Mouse (Mus musculus) WW6 (cell line): ENCODE results near the gene Foxred1.
A peak's percentile ranks its signal among the peaks of the same experiment; 100 is the strongest.

Experiments
- DNase-seq: peaks from one replicate; pipeline ENCODE4 v3.0.0-alpha.2; 2013; ENCODE audit warnings: low read depth, low spot score

Gene Foxred1

DNA sequence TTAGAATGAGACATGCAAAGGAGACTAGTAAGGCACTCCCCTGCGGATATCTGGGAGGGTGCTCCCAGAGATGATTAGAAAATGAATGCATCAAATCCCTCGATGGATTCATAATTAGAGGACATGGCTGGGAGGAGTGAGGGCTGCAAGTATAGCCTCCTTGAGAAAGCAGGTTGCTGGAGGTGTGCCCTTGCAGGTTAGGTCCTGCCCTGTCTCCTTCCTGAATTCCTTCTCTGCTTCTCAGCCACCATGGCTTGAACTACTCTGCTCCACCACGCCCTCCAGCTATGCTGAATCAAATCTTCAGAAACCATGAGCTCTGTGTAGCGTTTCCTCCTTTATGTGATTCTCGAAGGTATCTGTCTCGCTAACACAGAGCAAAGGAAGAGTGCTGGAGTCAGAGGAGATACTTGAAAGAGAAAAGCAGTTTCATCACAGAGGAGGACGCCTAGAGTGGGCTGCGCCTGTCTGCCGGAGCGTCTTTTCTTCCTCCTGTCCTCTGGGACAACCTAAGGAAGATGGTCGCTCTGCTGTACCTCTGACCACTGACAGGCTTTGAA is 17.8 kb downstream of the Foxred1 start:
- no peak for DNase-seq

DNA sequence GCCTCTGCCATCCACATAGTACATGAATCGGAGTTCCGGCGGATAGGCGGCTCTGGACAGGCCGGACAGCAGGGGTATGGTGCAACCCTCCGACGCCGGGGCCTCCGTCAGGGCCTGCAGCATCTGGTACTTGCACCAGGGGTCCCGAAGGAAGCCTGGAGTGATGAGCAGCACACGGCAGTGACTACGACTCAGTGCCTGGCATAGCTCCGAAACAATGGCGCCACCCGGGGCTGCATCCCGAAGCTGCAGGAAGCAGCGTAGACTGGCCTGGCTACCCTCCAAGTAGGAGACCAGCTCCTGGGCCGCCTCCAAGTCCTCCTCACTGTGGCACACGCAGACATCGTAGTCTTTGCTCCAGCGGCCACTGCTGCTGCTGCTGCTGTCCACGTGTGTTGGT is 22.2 kb downstream of the Foxred1 start:
- no peak for DNase-seq

DNA sequence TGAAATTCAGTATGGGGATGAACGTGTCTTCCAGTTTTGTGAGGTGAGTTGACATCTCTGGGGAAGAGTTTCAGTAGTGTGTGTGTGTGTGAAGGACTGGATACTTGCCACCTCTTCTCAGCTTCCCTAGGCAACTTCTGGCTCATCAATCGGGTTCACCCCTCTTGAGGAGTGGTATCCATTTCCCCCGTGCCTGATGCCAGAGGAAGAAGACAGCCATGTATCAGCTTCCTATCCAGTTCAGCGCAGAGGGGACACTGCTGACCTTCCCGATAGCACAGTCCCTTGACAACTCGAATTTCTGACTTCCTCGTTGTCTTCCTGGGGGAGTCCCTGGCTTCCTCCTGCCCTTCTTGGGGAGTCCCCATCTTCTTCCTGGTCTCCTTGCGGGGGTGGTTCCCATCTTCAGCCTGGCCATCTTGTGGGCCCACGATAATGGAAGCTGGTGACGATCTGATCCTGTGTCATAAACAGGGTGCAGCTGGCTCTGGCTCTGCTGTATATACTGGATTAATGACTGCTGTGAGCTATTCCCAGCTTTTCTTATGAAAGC is 23.4 kb downstream of the Foxred1 start:
- DNase-seq: no peak

DNA sequence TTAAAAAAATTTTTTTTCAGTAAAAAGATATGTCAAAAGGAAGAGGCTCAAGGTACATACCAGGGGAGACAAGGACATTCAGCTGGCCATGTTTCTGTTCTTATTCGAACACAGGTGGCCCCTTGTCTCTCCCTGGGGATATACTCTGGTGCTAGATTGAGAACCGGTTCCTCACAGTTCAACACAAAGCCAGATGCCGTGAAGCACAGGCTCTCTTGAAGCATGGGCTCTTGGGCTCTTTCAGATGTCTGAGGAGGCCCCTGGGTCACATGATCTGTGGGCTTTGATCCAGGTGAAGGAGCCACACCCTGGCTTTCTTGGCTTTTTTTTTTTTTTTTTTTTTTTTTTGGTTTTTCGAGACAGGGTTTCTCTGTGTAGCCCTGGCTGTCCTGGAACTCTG is 24.4 kb downstream of the Foxred1 start:
- DNase-seq: no peak

DNA sequence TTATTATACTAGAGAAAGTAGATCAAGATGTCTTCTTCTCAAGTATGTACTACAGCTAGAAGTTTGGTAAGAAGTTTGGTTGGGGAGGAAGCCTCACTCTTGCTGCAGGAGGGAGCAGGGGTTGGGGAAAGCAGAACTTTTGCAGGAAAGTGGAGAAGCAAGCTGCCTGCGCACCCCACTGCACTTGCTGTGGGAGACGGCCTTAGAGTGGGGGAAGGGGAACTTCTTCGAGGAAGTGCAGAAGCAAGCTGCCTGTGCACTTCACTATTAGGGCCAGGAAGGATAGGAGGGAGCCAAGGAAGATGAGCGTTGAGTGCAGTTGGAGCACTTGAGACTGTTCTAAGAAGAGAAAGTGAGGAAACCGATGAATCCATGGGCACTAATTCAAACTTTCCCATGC is 27.5 kb downstream of the Foxred1 start:
- no peak for DNase-seq

DNA sequence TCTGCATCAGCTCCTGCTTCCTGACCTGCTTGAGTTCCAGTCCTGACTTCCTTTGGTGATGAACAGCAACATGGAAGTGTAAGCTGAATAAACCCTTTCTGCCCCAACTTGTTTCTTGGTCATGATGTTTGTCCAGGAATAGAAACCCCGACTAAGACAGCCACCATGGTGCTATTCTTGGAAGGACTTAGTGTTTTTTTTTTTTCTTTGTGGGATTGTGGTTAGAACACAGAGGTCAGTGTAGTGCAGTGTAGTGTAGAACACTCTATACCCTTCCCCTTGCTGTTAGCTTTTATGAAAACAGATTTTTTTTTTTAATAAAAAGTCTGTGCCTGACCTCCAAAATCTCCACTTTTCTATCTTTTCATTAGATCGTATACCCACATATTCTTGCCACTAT is 28.0 kb downstream of the Foxred1 start:
- DNase-seq: no peak

DNA sequence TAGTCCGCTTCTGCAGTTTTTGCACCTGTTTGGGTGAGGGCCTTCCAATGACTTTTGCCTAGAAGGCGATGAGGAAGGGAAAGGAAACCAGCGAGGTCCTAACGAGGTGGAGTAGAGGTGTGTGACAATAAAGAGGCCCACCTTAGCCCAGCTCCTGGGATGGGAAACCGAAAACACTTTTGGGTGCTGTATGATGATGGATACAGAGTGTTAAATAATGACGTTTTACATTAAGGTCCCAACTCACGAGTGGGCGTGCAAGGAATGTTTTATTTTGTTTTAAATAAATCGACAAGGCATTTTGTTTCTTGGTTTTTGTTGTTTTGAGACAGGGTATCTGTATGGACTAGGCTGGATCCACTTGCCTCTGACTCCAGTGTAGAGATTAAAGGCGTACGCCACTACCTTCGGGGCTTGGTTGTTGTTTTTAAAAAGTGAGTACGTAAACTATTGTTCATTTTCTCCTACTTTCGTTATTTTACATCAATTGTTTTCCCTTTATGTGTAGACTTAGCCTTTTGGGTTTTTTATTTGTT is 34.7 kb downstream of the Foxred1 start:
- no peak for DNase-seq

DNA sequence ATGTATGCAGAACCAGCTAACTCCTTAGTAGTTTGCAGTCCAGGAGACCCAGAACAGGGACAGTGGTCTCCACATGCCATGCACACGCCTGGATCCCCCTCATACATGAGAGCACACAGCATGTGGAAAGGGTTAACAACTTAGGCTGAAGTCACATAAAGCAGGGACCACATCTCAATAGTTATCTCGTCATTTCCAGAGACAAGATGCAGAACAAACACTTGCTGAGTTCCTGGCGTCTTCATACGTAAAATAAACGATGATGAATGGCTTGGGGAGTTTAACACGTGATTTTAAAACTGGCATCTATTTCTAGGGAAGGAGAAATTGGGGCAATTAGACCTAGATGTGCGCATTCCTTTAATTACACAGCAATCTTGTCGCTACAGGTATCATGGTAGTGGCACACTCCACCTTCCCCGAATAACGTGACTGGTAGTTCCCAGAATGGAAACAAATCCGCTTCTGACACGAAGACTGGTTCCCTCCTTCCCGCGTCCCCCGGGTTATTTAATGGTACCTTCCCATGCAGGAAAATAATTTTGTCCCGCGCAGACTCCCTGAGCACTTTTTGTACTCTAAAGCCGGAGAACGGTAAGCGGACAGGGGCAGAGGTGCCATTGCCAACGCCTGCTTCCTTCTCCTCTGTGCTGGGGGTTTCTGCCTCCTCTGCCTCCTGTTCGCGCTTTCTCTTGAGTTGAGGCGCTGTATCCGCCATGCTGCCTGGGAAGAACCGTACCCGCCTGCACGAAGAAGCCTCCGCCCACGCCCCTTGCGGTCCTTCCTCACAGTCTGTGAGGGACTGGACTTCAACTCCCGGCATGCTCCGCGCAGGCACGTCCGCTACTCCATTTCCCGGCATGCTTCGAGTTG is 35.4 kb downstream of the Foxred1 start, which contains the start of gene Dcps:
Gene Dcps (minus strand): TSS at position 811 of the 873 bp plus-strand sequence.
- DNase-seq: peak; percentile 86

DNA sequence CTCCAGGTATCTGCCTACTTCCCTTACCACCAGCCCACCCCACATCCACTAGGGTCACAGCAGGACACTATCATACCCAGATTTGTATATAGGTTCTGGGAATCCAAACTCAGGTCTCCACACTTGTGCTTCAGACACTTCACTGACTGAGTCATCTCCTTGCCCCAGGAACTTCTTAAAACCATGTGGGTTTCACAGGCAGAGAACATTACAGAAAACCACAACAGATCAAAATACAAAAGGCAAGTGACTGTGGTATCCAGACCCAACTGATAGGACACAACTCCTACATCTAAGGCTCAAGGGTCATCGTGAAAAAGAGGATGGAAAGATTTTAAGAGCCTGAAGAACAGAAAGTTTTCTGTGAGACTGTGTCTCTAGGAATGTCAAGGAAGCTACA is 37.5 kb downstream of the Foxred1 start:
- no peak for DNase-seq

DNA sequence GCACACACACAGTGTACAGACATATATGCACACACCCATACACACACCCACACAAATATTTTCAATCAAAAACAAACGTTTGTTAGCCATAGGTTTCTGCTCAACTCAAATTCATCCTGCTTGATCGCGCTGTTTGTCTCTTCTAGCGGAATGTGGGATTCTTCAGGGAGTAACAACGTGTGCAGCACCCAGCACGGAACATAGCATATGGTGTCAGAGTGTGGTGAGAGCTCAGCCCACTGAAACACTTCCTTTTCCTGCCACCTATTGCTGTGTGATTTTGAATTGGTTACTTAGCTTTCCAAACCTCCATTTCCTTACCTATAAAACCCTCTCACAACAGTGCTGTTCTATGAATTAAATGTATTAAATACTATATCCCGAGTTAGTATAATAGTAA is 40.8 kb downstream of the Foxred1 start:
- no peak for DNase-seq

DNA sequence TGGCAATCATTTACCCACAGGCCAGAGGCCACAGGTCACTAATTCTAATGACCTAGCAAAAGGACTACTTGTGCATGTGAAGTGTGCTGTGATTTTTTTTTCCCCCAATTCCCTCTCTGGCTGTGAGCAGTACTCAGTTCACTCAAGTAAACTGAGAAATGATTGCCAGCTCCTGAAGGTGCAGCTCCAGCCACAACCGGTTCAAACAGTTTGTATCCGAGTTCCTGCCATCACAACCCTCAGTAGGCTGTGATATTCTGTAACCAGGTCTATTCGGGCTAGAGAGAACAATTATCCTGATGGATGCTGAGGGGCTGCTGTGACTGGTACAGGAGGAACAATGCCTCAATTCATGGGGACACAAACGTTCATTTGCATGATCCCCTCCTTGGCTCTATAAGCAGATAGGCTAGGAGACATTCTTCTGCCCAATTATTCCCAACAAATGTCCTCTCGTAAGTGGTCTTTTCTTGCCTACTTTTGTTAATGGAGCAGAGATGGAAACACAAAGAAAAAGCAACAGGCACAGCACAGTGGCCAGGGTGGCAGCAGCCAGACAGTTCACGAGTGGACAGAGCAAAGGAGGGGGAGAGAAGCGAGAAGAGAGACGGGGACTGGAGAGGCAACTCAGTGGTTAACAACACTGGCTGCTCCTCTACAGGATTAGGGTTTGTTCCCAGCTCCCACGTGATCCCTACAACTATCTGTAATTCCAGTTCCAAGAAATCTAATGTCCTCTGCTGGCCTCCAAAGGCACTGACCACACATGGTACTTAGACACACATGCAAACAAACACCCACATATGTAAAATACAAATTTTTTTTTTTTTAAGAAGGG is 43.8 kb downstream of the Foxred1 start:
- no peak for DNase-seq

DNA sequence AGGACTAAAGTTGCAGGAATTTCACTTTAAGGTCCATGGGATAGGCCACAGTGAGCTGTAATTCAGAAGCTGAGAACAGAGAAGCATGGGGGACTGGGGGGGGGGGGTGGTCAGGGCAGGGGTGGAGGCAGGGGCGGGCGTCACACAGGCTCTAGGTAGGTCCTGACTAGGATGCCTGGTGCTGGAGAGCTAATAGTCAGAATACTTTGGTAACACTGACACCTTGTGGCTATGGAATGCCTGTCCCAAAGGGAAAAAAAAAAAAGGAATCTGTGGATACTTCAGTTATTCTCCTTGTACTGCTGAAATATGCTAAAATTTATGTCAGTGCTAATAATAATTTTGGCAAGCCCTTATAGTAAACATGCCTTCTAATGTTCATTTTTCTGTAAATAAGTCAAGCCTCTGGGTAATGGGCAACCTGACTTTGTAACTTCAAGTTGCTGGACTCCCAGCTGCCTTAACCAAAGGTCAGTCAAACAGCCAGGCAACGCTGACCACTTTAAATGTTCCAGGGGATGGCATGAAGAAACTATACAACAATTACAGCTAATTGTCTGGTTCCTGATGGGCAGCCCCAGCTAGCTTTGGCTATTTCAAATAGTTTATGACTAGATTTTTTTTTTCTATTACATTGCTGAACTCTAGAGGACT is 44.6 kb downstream of the Foxred1 start:
- DNase-seq: no peak

DNA sequence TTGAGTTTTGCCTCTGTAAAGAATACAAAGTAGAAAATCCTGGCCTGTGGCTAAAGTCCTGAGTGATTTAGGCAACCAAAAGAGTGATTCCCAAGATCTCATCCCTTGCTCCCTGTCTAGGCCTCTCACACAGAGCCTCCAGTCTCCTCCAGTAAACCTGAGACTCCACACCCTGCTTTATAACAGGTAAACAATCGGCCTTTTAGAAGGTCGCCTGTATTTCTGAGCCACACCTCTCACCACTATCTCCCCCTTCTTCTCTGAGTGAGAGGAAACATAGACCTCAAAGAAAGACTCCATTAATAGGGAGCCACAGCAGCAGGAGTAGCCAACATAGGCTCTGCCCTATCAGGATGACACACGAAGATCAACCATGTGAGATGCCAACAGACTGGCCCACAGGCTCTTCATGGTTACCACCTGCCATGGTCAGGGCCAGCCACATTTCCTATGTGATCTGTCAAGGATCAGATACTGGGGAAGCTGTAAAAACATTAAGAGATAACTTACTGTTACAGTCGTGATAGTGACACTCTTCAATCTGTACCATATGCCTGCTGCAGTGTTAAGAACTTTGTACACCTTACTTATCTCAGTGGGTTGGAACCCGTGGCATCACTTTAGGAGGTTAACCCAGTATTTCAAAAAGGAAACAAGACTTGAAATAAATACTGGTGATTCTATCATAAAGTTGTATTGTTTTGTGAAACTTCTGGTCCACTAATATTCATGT is 46.5 kb downstream of the Foxred1 start:
- no peak for DNase-seq

DNA sequence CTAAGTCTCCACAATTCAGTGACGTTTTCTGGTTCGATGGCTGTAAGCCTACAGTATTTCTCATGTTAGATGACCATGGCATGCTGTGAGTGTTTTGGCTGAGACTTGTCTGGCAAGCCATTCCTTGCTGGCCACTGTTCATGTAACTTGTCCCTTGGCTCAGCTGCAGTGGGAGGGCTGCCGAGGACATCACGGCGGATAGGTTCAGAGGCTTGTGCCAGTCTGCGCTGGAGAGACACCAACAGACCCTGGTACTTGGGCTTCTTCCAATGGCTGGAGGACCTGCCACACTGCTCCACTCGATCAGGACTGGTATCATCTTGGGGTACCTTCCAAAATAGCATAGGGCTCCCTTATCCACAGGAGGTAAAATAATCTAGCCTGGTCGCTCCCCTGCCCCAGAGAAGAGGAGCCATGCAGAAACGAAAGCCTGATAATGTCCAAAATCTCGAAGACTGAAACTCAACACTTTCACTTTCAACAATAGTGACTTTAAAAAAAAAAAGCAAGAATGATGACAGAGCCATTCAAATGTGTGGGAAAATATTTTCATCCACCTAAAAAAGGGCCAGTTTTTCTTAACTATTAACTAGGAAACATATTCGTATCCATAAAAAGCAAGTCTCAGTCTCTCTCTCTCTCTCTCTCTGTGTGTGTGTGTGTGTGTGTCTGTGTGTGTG is 47.7 kb downstream of the Foxred1 start:
- no peak for DNase-seq

DNA sequence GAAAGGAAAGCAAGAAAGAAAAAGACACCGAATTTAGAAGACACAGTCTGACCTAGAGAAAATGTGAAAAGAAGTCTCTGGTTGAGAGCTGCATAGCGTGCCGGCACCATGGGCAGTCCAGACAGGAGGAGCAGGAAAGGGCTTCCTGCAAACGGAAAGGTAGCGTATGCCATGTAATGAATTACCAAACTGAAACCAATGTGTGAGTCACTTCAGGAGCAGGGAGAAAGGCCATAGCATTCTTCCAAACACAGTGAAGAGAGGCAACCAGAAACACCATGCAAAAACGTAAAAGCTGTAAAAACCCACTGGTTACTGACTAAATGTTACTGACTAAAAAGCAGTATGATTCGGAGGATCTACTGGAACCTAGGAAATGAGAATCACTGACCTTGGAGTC is 49.1 kb downstream of the Foxred1 start:
- no peak for DNase-seq

DNA sequence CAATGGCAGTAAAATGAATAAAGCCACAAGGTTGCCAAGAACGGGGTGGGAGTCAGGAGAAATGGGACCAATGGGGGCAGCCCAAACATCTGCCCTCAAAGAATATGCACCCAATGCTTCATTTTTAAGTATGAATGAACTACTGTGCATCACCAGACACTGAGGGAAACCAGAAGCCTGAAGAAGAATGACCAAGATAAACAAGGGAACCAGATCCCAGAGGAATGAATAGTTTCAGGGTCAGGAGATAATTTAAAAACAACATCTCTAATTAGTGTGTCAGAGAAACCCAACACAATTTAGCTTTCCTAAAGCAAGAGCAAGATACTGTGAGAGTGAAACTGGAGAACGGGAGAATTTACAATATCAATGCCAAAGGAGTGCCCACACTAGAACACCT is 50.2 kb downstream of the Foxred1 start:
- no peak for DNase-seq

DNA sequence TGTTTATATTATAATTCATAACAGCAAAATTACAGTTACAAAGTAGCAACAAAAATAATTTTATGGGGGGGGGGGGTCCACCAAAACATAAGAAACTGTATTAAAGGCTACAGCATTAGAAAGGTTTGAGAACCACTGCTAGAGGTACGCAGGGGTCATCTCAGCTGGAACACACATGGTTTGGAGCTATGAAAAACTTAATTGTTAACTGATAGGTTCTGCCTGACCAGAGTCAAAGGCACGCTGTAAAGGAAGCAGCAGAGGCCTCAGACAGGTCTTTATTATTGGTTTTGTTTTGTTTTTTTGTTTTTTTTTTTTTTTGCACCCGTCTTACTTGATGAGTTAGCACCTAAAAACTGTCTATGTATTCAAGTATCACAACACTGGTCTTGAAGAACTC is 52.4 kb downstream of the Foxred1 start:
- no peak for DNase-seq

DNA sequence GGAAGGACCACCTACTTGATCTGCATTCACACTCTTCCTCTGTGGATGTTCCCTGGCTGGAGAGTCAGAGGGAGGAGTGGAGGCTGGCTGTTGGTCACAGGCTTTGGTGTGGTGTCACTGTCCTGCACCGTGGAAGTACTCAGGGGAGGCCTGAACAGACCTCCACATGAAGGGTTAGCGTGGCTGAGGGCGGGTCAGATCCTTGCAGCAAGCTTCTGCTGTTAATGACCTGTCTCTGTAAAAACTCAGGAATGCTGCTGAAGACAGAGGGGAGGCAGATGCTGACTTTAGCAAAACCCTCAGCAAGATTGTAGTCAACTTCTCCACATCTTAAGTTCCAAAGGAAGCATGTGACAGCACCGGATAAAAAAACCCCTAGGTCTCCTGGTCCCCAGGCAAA is 54.0 kb downstream of the Foxred1 start:
- DNase-seq: no peak

DNA sequence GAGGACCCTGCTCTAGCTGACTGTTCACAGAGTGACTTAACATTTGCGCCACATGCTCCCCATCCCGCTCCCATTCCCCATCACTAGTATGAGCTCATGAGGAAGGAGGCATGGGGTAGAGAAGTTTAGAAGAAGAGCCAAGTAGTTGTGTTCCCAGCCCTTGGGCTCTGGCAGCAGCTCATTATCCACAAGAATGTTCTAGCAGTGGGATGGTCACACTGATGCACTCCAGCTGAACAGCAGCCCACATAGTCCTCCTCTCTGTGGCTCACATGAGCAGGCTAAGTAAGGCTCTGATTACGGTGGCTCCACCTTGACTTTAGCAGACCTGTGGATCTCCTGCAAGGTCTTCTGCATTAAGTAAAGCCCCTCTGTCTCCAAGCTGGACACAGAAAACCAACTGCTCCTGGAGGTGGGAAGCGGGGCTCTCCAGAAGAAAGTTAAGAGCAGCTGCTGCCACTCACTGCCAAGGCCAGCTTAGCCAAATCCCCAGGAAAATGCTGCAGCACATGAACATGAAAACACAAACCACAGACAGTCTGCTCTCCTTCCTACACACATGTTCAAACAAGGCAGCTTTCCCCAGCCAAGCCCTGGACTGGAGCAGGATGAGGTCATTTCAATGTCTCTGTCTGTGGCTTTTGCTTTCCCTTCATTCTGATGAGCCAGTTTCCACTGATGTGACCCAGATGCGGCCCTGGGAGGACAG is 54.7 kb downstream of the Foxred1 start:
- no peak for DNase-seq
